Mouse (Mus musculus): ENCODE measurements at regions not wholly inside any gene's neighbourhood (a gene's known extent, or its start where the extent isn't known, plus 50 kb on each side); places are given as distances from the start of the nearest gene placed in this dataset.

DNA sequence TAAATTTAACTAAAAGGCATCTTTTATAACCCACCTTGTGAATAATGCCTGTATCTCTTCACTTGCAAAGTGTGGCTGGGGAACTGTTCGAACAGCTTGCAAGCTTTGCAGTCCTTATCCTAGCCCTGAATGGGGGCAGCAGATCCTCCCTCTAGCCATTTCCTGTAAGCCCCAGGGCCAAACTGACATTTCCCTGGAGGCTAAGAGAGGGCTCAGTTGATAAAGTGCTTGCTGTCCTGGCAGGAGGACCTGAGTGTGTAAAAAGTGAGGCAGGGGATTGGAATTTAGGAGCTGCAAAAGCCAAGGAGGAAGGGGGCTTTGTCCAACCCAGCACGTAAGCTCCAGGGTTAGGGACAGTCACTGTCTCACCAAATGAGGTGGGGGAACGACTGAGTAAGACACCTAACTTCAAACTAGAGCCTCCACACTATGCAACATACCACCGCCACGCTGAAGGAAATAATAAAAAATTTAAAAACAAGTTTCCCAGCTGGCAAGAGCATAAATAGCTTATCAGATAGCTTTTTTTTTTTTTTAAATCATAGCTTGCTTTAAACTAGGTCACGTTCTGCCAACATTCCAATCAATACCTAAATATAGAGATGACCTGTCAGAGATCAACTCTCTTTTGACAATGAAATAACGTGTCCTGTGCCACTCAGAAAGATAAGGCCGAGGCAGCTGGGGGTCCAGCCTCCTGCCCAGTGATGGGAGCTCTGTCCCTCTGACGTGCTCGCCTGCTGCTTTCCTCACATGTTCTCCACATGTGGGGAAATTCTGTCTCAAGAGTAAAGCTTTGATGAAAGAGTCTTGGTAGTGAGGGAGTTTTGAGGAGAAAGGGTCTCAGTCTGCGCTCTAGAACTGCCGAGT lies 146.0 kb downstream of the Zfp36l1 start:
- DNase-seq: no peak

DNA sequence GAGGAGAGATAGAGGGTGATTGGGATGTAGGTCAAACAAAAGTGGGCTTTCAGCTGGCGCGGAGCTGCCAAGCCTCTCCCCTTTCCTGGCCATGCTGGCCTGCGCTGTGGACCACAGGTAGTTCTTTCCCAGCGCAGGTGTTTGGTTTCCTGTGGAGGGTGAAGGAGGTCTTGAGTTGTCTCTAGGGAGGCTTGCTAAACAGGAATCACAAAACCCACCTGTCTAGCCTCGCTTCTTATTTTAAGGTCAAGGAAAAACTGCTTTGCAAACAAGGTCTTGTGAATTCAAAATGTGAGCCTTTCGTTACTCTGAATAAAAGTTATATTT lies 146.6 kb downstream of the Zfp36l1 start:
- DNase-seq: no peak

DNA sequence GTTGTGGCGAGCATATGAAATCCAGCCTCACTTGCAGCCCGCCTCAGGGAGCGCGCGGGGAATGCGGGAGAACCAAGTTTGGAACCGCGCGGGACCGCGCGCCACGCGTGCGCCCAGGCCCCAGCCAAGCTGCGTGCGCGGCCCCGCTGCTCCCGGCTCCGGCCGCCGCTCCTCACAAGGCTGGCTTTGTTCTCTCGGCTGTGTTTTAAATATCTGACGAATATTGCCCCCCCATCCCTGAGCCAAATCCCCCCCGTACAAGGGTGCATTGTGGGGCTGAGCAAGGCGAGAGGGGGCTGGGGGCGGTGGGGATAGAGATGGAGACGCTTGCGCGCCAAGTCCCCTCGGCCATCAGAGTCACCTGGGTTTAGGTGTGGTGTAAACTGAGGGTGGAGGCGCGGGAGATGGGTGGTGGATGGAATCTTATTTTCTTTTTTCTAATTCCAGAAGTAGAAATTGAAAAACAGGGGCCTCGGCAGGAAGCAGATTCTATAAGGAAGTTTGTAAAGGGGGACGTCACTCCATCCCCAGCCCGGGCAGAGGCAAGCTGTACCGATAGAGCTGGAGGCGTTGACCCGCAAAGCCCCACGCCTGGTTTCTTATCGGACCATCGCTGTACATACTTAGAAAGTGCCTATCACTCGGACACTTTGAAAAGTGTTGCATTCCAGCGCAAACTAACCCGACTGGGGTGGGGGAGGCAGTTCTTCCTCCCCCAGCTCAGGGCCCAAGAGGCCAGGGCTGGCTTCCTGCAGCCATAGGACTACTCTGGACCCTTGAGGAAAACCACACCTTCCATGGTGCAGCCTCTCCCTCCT lies 147.1 kb downstream of the Zfp36l1 start:
- DNase-seq: peak; percentile 76 to 78

DNA sequence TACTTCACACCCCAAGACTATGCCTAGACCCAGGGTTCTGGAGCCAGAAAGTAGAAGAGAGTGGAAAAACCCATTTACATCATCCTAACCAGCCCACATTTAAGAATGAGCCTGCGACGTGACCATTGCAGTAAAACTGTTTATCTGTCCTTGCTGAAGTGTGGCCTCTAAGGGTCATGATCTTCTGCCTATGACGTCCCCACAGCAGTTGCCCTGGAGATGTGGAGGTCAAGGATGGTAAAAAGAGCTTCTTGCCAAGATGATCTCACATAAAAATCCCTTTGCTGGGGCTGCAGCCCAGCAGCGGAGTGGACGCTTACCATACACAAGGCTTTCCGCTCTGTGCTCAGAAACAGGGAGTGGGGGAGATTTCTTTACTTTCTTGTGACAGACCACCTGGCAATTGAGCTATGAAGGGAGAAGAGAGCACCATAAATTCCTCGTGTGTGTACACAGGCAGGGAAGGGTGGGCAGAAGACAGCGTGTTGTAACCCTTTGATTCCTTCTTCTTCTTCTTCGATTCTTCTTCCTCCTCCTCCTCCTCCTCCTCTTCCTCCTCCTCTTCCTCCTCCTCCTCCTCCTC lies 149.3 kb downstream of the Zfp36l1 start:
- DNase-seq: no peak

DNA sequence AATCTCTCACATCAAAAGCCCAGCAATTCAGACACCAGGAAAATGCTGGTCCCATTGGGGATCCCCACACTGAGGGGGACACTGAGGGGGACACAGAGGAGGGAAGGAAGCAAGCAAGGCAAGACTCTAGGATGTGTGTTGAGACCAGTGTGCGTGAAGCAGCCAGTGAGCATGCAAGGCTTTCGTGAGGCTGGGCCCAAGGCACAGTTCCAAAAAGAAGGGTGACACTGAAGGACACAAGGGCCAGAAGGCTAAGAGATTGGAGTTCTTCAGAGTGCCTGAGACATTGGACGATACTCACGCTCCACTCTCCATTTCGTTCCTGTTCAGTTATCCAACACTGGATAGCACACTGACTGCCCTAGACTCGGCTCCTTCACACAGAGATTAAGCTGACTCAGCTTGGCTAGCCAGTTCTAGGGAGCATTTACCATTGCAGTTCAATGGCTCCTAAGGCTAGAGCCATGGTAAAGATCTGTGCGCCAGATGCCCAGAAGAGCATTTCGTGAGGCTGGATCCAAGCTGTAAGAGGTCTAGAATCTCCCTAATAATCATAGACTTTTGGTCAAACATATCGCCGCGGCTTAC lies 150.1 kb downstream of the Zfp36l1 start:
- no peak for DNase-seq

DNA sequence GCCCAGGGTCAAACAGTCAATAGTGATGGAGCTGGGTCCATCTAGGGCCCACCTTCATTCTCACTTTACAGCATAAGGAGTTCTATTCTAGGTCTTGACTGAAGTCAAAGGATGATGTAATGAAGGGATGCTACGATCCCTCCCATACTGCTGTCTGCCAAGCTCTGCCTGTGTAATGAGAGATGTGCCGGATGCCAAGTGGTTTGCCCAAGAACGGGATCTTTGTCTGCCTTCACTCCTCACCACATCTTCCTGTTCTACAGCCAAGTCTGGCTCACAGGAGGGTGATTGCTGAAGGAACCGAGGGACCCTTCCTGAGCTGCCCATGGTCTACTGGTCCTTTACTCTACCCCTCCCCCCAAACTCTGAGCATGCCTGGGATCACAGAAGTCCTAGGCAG lies 150.9 kb downstream of the Zfp36l1 start:
- no peak for DNase-seq

DNA sequence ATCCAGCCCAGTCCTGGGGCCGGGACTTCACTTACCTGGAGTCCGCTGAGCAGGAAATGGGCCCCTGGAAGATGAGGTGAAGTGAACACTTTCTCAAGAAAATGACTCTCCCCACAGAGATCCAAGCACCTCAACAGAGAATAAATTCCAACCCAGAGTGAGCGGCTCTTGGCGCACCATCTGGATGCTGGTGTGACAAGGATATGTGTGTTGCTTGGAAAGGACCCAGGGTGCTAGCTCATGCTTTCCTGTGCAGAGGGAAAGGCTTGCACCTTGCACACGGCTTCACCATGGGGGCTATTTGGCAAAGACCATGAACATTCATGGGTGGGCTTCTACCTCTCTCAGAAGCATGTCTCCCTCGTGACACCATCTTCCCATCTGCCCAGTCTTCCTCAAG lies 151.7 kb downstream of the Zfp36l1 start:
- no peak for DNase-seq

DNA sequence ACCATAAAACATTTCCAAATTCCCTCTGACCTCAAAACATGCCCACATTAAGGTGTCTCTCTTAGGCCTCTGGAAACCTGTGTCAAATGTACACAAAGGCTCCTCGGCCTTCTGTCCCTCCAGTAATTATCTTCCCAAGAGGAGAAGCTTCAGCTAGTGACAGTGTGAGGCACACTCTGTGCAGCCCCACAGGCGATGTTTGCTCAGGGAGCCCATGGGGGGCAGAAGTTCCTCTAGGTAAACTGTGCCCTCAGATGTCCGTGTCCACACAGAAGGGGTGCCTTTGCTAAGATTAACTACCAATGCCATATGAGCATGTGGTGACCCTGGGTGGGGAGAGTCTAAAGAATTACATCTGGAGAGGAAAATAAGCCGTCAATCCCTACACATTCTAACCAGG lies 152.4 kb downstream of the Zfp36l1 start:
- no peak for DNase-seq

DNA sequence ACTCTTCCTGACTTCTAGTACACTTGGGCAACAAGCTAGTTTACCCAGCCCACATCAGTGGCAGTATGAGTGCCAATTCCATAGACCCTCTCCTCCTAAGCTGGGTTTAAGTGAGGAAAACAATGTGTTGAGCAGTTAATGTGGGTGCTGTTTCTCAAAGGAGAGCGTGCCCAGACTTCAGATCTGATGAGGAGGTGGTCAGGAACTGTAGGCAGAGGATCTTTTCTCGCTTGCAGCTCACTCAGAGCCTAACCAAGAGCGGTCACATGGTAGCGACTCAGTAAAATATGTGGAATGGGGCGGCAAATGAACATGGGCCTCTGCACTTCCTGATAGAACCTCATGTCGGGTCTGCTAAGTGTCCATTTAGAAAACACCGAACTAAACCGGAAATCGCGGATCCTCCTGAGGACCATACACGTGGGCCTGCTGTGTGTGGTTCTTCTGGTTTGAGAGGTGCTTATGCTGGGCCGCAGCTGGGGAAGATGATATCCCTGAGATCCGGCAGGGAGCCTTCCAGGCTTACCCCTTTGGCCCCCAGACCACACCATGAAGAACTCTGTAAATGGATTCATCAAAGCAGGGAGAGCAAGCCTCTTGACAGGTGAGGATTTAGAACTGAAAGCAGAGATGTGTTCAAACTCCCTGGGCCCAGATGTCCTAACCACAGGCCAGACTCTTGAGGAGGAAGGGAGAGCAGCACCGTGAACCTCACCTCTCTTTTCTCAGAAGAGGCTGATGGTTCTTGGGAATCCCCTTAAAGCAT lies 153.1 kb downstream of the Zfp36l1 start:
- no peak for DNase-seq

DNA sequence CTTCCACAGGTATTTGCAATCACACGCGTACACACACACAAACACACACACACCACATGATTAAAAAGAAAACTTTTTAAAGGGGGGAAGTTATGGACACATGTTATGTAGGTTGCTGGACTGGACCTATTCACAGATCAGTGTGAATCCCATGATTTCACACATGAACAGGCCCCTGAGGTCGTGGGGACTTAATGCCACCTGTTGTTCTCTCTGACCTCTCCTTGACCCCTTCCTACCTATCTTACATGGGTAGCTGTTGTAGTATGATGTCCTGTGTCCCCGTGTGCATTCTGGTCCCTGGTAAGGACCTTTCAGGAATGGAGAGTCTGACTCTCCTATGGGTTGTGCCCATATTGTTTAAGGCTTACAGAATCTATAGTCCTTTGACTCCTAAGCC lies 155.6 kb downstream of the Zfp36l1 start:
- DNase-seq: no peak

DNA sequence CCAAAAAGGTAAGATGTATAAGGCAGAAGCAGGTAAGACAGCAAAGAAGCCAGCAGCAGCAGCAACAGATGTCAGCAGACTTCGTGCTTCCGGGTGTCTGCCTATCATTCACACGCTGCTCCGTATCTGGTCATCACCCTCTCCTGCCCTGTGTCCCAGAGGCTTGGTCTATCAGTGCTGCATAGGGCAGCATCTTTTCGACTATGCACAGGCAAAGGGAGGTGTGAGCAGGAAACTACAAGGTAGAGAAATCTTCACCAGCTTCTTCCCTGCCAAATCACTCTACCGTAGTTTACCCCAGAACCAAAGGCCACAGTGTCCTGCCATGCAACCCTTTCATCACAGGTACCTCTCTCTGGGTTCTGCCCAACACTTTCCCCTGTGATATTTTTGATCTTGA lies 156.5 kb downstream of the Zfp36l1 start:
- no peak for DNase-seq

DNA sequence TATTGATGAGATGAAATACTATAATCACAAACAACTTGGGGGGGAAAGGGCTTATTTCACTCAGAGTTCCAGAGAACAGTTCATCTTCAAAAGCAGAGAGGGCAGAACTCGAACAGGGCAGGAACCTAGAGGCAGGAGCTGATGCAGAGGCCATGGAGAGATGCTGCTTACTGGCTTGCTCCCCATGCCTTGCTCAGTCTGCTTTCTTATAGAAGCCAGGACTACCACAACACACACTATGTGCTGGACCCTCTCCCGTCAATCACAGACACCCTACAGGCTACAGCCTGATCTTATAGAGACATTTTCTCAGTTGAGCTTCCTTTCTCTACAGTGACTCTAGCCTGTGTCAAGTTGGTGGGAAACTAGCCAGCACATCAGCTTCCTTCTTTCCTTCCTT lies 157.3 kb downstream of the Zfp36l1 start:
- DNase-seq: no peak

DNA sequence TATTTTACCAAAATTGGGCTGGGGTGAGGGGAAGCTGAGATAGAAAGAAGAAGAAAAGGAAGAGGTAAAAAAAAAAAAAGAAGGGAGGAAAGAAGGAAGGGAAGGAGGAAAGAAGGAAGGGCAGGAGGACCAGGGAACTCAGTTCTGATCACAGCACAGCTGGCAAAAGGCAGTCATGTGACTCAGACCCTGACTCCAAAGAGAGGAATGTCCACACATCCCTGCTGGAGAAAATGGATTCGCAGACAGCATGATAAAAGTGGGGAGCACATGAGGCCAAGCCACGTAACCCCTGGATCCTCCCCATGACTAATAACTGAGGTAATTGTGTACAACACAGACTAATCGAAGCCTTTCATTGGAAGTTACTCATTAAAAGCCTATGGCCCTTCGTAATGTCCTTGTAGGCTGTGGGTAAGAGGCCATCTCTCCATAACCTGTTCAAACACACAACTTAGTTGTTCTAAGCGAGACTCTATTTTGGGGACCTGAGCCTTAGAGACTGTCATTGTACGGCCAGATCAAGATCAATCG lies 162.2 kb downstream of the Zfp36l1 start:
- no peak for DNase-seq

DNA sequence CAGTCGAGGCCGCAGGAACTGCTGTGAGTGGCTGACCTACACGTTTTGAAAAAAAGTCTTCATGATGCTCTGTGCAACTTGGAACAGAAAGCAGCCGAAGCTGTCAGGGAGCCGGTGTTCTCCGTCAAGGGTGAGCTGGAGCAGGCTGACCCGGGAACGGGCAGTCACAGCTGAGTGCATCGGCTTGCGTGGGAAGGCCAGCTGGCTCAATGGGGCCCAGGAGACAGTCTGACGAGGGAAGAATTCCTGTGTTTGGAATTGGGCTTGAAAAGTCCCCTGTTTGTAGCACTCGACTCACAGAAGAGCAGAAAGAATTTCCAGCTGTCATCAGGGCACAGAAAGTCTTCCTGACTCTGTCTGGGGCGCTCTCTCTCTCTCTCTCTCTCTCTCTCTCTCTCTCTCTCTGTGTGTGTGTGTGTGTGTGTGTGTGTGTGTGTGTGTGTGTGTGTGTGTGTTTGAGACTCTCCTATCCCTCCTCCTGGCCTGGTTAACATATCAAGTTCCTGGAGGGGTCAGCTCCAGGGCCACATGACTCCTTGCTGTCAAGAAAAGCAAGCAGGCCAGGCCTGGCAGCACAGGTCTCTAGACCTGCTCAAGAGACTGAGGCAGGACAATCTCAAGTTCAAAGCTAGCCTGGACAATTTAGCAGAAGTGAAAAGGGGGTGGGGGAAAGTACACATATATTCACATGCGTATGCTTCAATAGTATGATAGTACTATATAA lies 163.6 kb downstream of the Zfp36l1 start:
- DNase-seq: peak in 1 of 2 experiments; percentile 55

DNA sequence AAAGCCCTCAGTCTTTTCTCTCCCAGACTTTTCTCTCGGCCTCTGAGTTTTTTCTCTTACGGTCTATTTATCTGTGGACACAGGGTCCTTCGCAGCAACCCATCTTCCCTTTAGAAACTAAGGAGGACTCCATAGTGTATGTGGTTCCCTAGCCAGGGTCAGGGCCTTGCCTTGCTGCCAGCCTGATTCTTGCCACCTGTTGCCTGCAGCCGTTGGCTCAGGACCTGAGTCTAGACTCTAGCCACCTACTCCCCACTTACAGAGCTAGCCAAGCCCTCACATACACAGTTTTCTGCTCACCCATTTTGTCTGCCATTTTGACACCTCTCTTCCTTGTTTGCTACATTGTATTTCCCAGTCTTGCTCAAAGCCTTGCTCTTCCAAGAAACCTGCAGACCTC lies 165.2 kb downstream of the Zfp36l1 start:
- no peak for DNase-seq

DNA sequence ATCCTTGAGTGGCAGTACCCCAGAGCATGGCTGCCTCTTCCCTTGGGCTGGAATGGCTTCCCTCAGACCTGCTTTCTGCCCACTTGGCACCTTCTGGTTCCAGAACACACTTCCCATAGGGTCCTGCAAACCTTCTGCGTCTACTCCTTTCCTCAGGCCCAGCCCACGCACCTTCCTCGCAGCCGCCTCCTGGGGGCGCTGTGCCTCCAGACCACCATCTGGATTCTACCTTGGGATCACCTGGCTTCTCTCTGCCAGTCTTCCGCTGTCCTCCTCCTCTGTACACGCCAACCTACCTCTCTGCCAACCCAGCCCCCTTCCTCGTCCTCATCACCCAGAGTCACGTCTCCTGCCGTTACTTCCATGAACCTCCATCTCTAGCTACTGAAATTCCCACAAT lies 166.0 kb downstream of the Zfp36l1 start:
- DNase-seq: no peak

DNA sequence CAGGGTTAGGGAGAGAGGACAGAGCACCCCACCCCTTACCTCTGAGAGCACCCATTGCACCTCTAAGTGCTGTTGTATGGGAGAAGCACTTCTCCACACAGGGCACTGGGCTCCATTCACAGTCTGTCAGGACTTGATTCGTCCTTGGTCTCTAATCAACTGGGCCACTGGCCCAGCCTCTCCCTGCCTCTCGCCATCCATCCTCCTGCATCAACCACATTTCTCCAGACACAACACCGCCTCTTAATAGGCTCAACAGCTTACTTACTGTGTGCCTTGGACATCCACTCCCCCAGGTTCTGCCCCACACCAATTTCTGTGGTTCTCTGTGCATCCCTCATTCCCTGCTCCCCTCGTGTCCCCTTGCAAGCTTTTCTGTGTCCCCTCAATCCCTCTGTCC lies 166.9 kb downstream of the Zfp36l1 start:
- DNase-seq: no peak

DNA sequence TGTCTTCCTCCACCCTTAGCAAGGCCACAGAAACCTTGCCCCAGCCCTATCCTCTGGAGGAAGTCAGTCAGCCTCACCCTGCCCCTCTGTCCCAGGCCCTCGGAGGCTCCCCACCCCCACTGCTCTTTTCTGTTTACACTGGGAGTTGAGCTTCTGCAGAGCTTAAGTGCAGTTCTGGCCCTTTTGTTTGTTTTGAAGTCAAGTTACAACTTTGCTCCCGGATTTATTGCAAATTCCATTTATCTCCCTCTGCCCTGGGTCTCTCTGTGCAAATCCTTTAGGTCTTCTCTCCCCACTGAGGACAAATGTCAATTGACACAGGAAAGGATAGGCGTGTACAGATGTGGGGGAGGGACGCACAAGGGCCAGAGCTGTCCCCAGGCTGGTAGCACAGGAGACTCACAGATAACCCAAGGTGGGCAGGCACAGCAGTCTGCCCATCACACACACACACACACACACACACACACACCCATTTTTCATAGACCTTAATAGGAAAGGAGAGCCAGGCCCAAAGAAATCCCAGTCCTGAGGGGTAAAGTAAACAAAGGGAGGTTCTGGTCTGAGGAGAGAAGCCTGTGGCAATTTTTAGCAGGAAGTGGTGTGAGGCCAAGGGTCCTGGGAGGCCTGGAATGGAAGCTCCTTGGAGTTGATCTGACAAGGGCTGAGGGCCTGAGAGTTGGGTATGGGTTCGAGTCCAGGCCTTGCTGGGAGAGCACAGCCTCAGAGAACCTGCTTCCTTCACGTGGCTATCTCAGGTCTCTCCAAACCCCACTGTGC lies 167.9 kb downstream of the Zfp36l1 start:
- DNase-seq: no peak

DNA sequence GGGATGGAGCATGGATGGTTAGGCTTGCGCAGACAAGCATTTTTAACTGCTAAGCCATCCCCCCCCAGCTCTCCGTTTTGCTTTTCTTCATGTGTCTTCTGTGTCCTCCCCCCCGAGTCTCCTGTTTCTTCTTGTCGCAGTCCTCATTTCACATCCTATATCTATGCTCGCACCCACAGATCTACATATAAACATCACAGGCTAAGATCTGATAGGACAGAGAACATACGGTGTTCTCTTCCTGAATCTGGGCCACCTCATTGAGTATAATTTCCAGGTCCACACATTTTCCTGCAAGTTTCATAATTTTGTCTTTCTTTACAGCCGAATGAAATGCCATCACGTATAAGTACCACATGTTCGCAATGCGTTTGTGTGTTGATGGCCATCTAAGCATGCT lies 168.7 kb downstream of the Zfp36l1 start:
- no peak for DNase-seq

DNA sequence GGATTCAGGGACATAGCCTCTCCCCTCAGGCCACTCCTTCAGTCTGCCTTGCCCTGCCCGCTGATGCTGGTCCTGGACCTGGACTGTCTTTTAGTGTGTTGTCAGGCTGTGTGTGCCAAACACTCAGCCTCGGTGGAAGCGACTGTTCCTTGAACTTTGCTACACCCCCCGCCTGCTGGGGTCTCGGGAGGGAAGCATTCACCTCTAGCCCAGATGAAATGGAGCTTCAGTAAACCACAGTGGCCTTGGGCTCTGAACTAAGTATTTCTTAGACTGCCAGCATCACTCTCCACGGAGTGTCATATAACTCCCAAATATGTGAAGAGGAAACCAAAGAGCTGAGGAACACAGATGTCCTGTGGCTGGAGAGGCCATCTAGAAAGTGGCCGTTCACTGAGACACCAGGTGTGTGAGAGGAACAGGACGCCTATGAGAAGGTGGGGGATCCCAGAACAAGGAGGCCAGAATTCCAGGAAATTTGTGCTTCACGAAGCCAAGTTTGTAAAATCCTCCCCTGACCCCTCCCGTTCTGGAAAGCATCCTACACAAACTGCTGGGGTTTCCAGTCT lies 170.2 kb downstream of the Zfp36l1 start:
- DNase-seq: no peak

DNA sequence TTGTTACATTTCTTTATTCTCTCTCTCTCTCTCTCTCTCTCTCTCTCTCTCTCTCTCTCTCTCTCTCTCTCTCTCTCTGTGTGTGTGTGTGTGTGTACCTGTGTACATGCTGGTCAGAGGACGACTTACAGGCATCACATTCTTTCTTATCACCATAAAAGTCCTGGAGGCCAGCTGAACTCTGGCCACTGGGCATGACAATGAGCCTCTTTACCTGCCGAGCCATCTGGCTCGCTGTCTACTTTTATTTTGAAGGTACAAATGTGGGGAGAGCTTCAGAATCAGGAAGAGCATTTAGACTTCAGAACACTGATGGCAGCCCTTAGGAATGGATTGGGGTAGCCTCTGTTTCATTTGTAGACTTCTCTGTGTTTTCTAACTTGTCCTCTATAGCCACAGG lies 171.0 kb downstream of the Zfp36l1 start:
- DNase-seq: no peak
